Mouse (Mus musculus): Measurements from ENCODE around the gene Gpbar1. TPM values are rescaled to one million over a fixed set of nuclear protein-coding genes. Genes with fewer than 3 reads are reported as not detected.
"Not testable (repeated sequence)": the region's sequence is repeated elsewhere in the genome, so short reads cannot be mapped to it uniquely, and the experiment has no call there.

Gpbar1 gene
- polyA plus RNA-seq, 1 experiment, result 1.6 TPM

- no peak for DNase-seq (ENCODE audit: low spot score)
Observed at GRCm38 (mm10) chr1:74277883-74278537, 340 bp upstream of the Gpbar1 start.

- no peak for DNase-seq (ENCODE audit: low spot score)
Observed at GRCm38 (mm10) chr1:74278988-74279387, 638 bp downstream of the Gpbar1 start.

- DNase-seq (ENCODE audit: low spot score), result no peak
Observed at GRCm38 (mm10) chr1:74280591-74281325, 2.4 kb downstream of the Gpbar1 start.

GRCm38 (mm10) chr1:74281372-74281771, 3.0 kb downstream of the Gpbar1 start:
- no peak for DNase-seq (ENCODE audit: low spot score)

GRCm38 (mm10) chr1:74281886-74282285, 3.5 kb downstream of the Gpbar1 start:
- no peak for DNase-seq (ENCODE audit: low spot score)

- DNase-seq (ENCODE audit: low spot score), result no peak
Observed at GRCm38 (mm10) chr1:74282896-74283625, 4.7 kb downstream of the Gpbar1 start.

- DNase-seq (ENCODE audit: low spot score), result no peak
Observed at GRCm38 (mm10) chr1:74283686-74284463, 5.5 kb downstream of the Gpbar1 start.

- peak; percentile 90 for DNase-seq (ENCODE audit: low spot score)
Observed at GRCm38 (mm10) chr1:74284543-74285160, 6.3 kb downstream of the Gpbar1 start, which contains the start of the genes Aamp and Pnkd. Gene Aamp, minus strand, starts transcription at chr1:74284738. Gene Pnkd, plus strand, starts transcription at chr1:74284930.

- DNase-seq (ENCODE audit: low spot score), result no peak
Observed at GRCm38 (mm10) chr1:74285212-74286010, 7.1 kb downstream of the Gpbar1 start.

GRCm38 (mm10) chr1:74286869-74287607, 8.7 kb downstream of the Gpbar1 start:
- DNase-seq (ENCODE audit: low spot score), result not testable (repeated sequence)

- DNase-seq (ENCODE audit: low spot score), result no peak
Observed at GRCm38 (mm10) chr1:74288327-74288726, 10.0 kb downstream of the Gpbar1 start.

GRCm38 (mm10) chr1:74289248-74289647, 10.9 kb downstream of the Gpbar1 start:
- DNase-seq (ENCODE audit: low spot score), result no peak

- DNase-seq (ENCODE audit: low spot score), result no peak
Observed at GRCm38 (mm10) chr1:74289740-74290139, 11.4 kb downstream of the Gpbar1 start.

- no peak for DNase-seq (ENCODE audit: low spot score)
Observed at GRCm38 (mm10) chr1:74290141-74290540, 11.8 kb downstream of the Gpbar1 start.

- DNase-seq (ENCODE audit: low spot score), result no peak
Observed at GRCm38 (mm10) chr1:74292331-74293020, 14.1 kb downstream of the Gpbar1 start.

- DNase-seq (ENCODE audit: low spot score), result no peak
Observed at GRCm38 (mm10) chr1:74293306-74293960, 15.1 kb downstream of the Gpbar1 start.

- no peak for DNase-seq (ENCODE audit: low spot score)
Observed at GRCm38 (mm10) chr1:74294090-74294643, 15.8 kb downstream of the Gpbar1 start.
